Mouse (Mus musculus) Muller cell, postnatal 12 days (primary cell): ENCODE results near the gene Tmem106c.
A peak's percentile ranks its signal among the peaks of the same experiment; 100 is the strongest.

Source experiments
- DNase-seq: peaks from one replicate; pipeline ENCODE4 v3.0.0-alpha.2; 2015; ENCODE audit errors: inconsistent ontology term

The Tmem106c gene

GRCm38 (mm10) chr15:97952889-97953189, 11.2 kb upstream of the Tmem106c start:
- DNase-seq, result no peak

GRCm38 (mm10) chr15:97954671-97955070, 9.3 kb upstream of the Tmem106c start:
- DNase-seq, result no peak

GRCm38 (mm10) chr15:97955286-97955685, 8.7 kb upstream of the Tmem106c start:
- DNase-seq, result no peak

GRCm38 (mm10) chr15:97955742-97956141, 8.3 kb upstream of the Tmem106c start:
- no peak for DNase-seq

- peak; percentile 88 for DNase-seq
Measured at GRCm38 (mm10) chr15:97956416-97956815, 7.6 kb upstream of the Tmem106c start.

- DNase-seq, result no peak
Measured at GRCm38 (mm10) chr15:97963329-97963988, 541 bp upstream of the Tmem106c start.

GRCm38 (mm10) chr15:97964836-97965187, 812 bp downstream of the Tmem106c start:
- no peak for DNase-seq

- DNase-seq, result no peak
Measured at GRCm38 (mm10) chr15:97965311-97966045, 1.5 kb downstream of the Tmem106c start.

GRCm38 (mm10) chr15:97970299-97970698, 6.3 kb downstream of the Tmem106c start:
- peak; percentile 37 for DNase-seq

GRCm38 (mm10) chr15:97972580-97972979, 8.6 kb downstream of the Tmem106c start:
- no peak for DNase-seq

GRCm38 (mm10) chr15:97973248-97974005, 9.4 kb downstream of the Tmem106c start:
- no peak for DNase-seq

- DNase-seq, result no peak
Measured at GRCm38 (mm10) chr15:97981560-97981959, 17.6 kb downstream of the Tmem106c start.

GRCm38 (mm10) chr15:97989544-97989943, 25.5 kb downstream of the Tmem106c start:
- DNase-seq, result no peak

GRCm38 (mm10) chr15:97990124-97990523, 26.1 kb downstream of the Tmem106c start:
- peak; percentile 83 for DNase-seq

- DNase-seq, result no peak
Measured at GRCm38 (mm10) chr15:97990721-97991120, 26.7 kb downstream of the Tmem106c start.

- no peak for DNase-seq
Measured at GRCm38 (mm10) chr15:97991285-97991895, 27.4 kb downstream of the Tmem106c start.

- no peak for DNase-seq
Measured at GRCm38 (mm10) chr15:97992027-97992711, 28.2 kb downstream of the Tmem106c start.

- peak; percentile 93 for DNase-seq
Measured at GRCm38 (mm10) chr15:97992712-97993286, 28.8 kb downstream of the Tmem106c start.

- DNase-seq, result peak; percentile 30
Measured at GRCm38 (mm10) chr15:97996716-97997256, 32.8 kb downstream of the Tmem106c start.

GRCm38 (mm10) chr15:97999546-97999945, 35.5 kb downstream of the Tmem106c start:
- no peak for DNase-seq

- DNase-seq, result no peak
Measured at GRCm38 (mm10) chr15:97999991-98000390, 36.0 kb downstream of the Tmem106c start.
